Mouse (Mus musculus) stomach, embryonic 16.5 days (tissue): ENCODE measurements around the gene Gm14412. TPM values are rescaled to one million over a fixed set of nuclear protein-coding genes. Genes with fewer than 3 reads are reported as not detected.
"Not testable (repeated sequence)": the region's sequence is repeated elsewhere in the genome, so short reads cannot be mapped to it uniquely, and the experiment has no call there.

Experiments used
- ATAC-seq: fragments of 200-750 bp; cut with Nextera tagmentation; 2 replicates; pipeline ENCODE4 v1.8.0; 2017; ENCODE audit warnings: moderate number of reproducible peaks, moderate TSS enrichment; ENCODE audit not compliant: insufficient read depth, low FRiP score
- H3K27ac ChIP-seq: fragments of 300-500 bp; sonication (generic); 2 replicates; pipeline ENCODE4 v1.5.1; 2014; ENCODE audit warnings: low read length
- H3K27me3 ChIP-seq: fragments of 300-500 bp; sonication (generic); 2 replicates; pipeline ENCODE4 v1.6.1; 2014; ENCODE audit warnings: low read length, control low read depth, mixed read lengths; ENCODE audit not compliant: control insufficient read depth, insufficient read depth
- H3K36me3 ChIP-seq: fragments of 300-500 bp; sonication (generic); 2 replicates; pipeline ENCODE4 v1.6.1; 2014; ENCODE audit warnings: low read length; ENCODE audit not compliant: control insufficient read depth, insufficient read depth
- H3K4me1 ChIP-seq: fragments of 300-500 bp; sonication (generic); 2 replicates; pipeline ENCODE4 v1.6.1; 2014; ENCODE audit warnings: low read length, control low read depth, mixed read lengths; ENCODE audit not compliant: control insufficient read depth, insufficient read depth
- H3K4me2 ChIP-seq: fragments of 300-500 bp; sonication (generic); 2 replicates; pipeline ENCODE4 v1.6.1; 2014; ENCODE audit warnings: low read depth, low read length, mixed read lengths
- H3K4me3 ChIP-seq: fragments of 300-500 bp; sonication (generic); replicated peaks from 2 replicates; pipeline ENCODE4 v1.5.1; 2014; ENCODE audit warnings: mild to moderate bottlenecking, low read length
- H3K9ac ChIP-seq: fragments of 300-500 bp; sonication (generic); 2 replicates; pipeline ENCODE4 v1.6.1; 2014; ENCODE audit warnings: low read length
- H3K9me3 ChIP-seq: fragments of 300-500 bp; sonication (generic); replicated peaks from 2 replicates; pipeline ENCODE4 v1.6.1; 2016; ENCODE audit warnings: low read length, control low read depth; ENCODE audit not compliant: control insufficient read depth
- WGBS: fragments of 180-500 bp; shearing (Covaris S2); extraction: QIAGEN DNeasy Blood & Tissue Kit; methylation state at CpG from one replicate; pipeline ENCODE4 v1.1.7; 2014; 5-methylcytosine and 5-hydroxymethylcytosine counted together
- polyA plus RNA-seq: library from polyadenylated mRNA; unstranded; fragments of >200 nt; fragmentation: Nextera tagmentation; extraction: Ambion mirVana; gene quantifications from 2 replicates; pipeline ENCODE4 v1.2.1, GENCODE M21; 2015

Gm14412 gene
- polyA plus RNA-seq, 1 experiment from 2014 or later = 0.39 TPM

GRCm38 (mm10) chr2:177272237-177272636 lies 51.9 kb downstream of the Gm14412 start:
- not testable (repeated sequence) for H3K9me3 ChIP-seq, H3K4me1 ChIP-seq, H3K9ac ChIP-seq, H3K4me3 ChIP-seq, H3K4me2 ChIP-seq, H3K36me3 ChIP-seq, H3K27me3 ChIP-seq, H3K27ac ChIP-seq, ATAC-seq
- 83% methylated on average over 2 of the region's 2 CpGs for WGBS

- not testable (repeated sequence) for H3K4me1 ChIP-seq, H3K4me3 ChIP-seq
These were observed 57.2 kb downstream of the Gm14412 start, which contains the start of gene Gm14409 for GRCm38 (mm10) chr2:177266936-177267335. Gene Gm14409, minus strand, starts transcription at chr2:177267036.

More at GRCm38 (mm10) chr2:177266936-177267335, 57.2 kb downstream of the Gm14412 start, which contains the start of gene Gm14409:
- WGBS = no CpG with 5 or more reads among the region's 2 CpGs
- not testable (repeated sequence) for H3K27ac ChIP-seq, H3K9ac ChIP-seq, H3K36me3 ChIP-seq, H3K27me3 ChIP-seq, H3K9me3 ChIP-seq, H3K4me2 ChIP-seq, ATAC-seq

Other genes starting within 250 kb of the Gm14412 start
- gene Gm14401, start 250.0 kb downstream of the Gm14412 start, polyA plus RNA-seq = not detected in 2 replicates
- gene Gm14410, start 117.9 kb downstream of the Gm14412 start, polyA plus RNA-seq = 21.8 TPM in 2 replicates
- not detected in 2 replicates for gene Gm14409, start 57.3 kb downstream of the Gm14412 start, polyA plus RNA-seq
- gene Gm14418, start 74.0 kb upstream of the Gm14412 start, polyA plus RNA-seq = 8.7 and 9.3 TPM in 2 replicates
- gene Zfp970, start 140.4 kb upstream of the Gm14412 start, polyA plus RNA-seq = 18.5 and 19.1 TPM in 2 replicates
- 7.1 and 7.8 TPM in 2 replicates for gene Gm14403, start 173.9 kb upstream of the Gm14412 start, polyA plus RNA-seq